Comparison of ENCODE assay signal across 27 mouse cellular contexts in genomic region chr13:59361323-59361722, GRCm38 (mm10).
DNase-seq lines count a peak whose midpoint lies in the region; ATAC-seq lines count a peak whose summit lies in the region.
"Had no signal": no experiment of that assay in that cellular context is flagged by ENCODE, and none has a peak within 500 bp of the region (broad histone marks: within the 10 kb centered on the region; RNA-seq: fewer than 3 reads in every experiment).

No protein-coding gene starts in this region.

- H3K4me2 ChIP-seq in midbrain, embryonic 11.5 days, result no peak overlapping the region
- no peak overlapping the region for H3K4me2 ChIP-seq in midbrain, embryonic 15.5 days
- H3K4me2 ChIP-seq: embryonic facial prominence, embryonic 12.5 days; embryonic facial prominence, embryonic 15.5 days; forebrain, embryonic 15.5 days; heart, embryonic 13.5 days; hindbrain, embryonic 14.5 days had no signal

- whole genome bisulfite sequencing in midbrain, embryonic 11.5 days, result 91% methylated on average over 7 of the region's 7 CpGs
- 90% methylated on average over 7 of the region's 7 CpGs for WGBS in midbrain, embryonic 15.5 days

- no peaks in the 10 kb centered on the region for H3K36me3 ChIP-seq in midbrain, embryonic 11.5 days (ENCODE audit: control insufficient read depth, insufficient read depth, low read length)
- H3K36me3 ChIP-seq in midbrain, embryonic 15.5 days (replicated peaks), result no peaks in the 10 kb centered on the region
- H3K36me3 ChIP-seq: embryonic facial prominence, embryonic 12.5 days; embryonic facial prominence, embryonic 15.5 days; forebrain, embryonic 15.5 days; G1E; heart, embryonic 10.5 days; heart, embryonic 13.5 days had no signal

- no peaks in the 10 kb centered on the region; the same call in 1 of the 2 replicates for H3K4me1 ChIP-seq in midbrain, embryonic 11.5 days (ENCODE audit: control insufficient read depth, insufficient read depth, low read length)
- no peaks in the 10 kb centered on the region for H3K4me1 ChIP-seq in midbrain, embryonic 15.5 days
- H3K4me1 ChIP-seq: embryonic facial prominence, embryonic 12.5 days; embryonic facial prominence, embryonic 15.5 days; forebrain, embryonic 15.5 days; heart, embryonic 10.5 days; heart, embryonic 13.5 days had no signal

- no peak overlapping the region for H3K27ac ChIP-seq in midbrain, embryonic 11.5 days (ENCODE audit: low read depth, low read length)
- H3K27ac ChIP-seq in midbrain, embryonic 15.5 days, result no peak overlapping the region
- H3K27ac ChIP-seq: embryonic facial prominence, embryonic 12.5 days; embryonic facial prominence, embryonic 15.5 days; forebrain, embryonic 15.5 days; heart, adult 2 months; heart, embryonic 10.5 days; heart, embryonic 13.5 days; hindbrain, embryonic 14.5 days; hindbrain, postnatal 0 days had no signal

- ATAC-seq in frontal cortex, adult (ENCODE audit: low TSS enrichment), result peak; percentile 60
- ATAC-seq in midbrain, embryonic 11.5 days (ENCODE audit: low FRiP score), result no peak
- ATAC-seq in midbrain, embryonic 15.5 days (replicated peaks), result no peak
- ATAC-seq: forebrain, embryonic 15.5 days; hindbrain, postnatal 0 days; inflammation-experienced regulatory T-cells, adult 6 months; Patski had no signal

- H3K4me3 ChIP-seq in midbrain, embryonic 11.5 days (ENCODE audit: low read depth, low read length), result no peak overlapping the region
- no peak overlapping the region for H3K4me3 ChIP-seq in midbrain, embryonic 15.5 days
- H3K4me3 ChIP-seq: embryonic facial prominence, embryonic 12.5 days; embryonic facial prominence, embryonic 15.5 days; forebrain, embryonic 15.5 days; heart, adult 2 months; heart, embryonic 10.5 days; heart, embryonic 13.5 days had no signal

- H3K9me3 ChIP-seq in midbrain, embryonic 11.5 days (ENCODE audit: control insufficient read depth, low read length), result no peaks in the 10 kb centered on the region
- no peaks in the 10 kb centered on the region for H3K9me3 ChIP-seq in midbrain, embryonic 15.5 days
- H3K9me3 ChIP-seq: embryonic facial prominence, embryonic 12.5 days; embryonic facial prominence, embryonic 15.5 days; forebrain, embryonic 15.5 days; heart, embryonic 10.5 days; heart, embryonic 13.5 days had no signal

- H3K27me3 ChIP-seq in midbrain, embryonic 11.5 days (ENCODE audit: control insufficient read depth, insufficient read depth, low read length), result no peaks in the 10 kb centered on the region
- no peaks in the 10 kb centered on the region for H3K27me3 ChIP-seq in midbrain, embryonic 15.5 days (replicated peaks)
- H3K27me3 ChIP-seq: CH12.LX; embryonic facial prominence, embryonic 15.5 days; forebrain, embryonic 15.5 days had no signal

- H3K9ac ChIP-seq in midbrain, embryonic 11.5 days (ENCODE audit: low read length), result no peak overlapping the region
- no peak overlapping the region for H3K9ac ChIP-seq in midbrain, embryonic 15.5 days
- H3K9ac ChIP-seq: embryonic facial prominence, embryonic 12.5 days; embryonic facial prominence, embryonic 15.5 days; forebrain, embryonic 15.5 days; heart, embryonic 13.5 days; hindbrain, embryonic 14.5 days had no signal

- no peak for DNase-seq in frontal cortex, postnatal 10 days (ENCODE audit: low spot score in 2 of 2)
- peak; percentile 23 for DNase-seq in midbrain, embryonic 11.5 days (ENCODE audit: low spot score, missing footprints)
- DNase-seq in brain, adult 2 months (ENCODE audit: low read depth, low spot score), result peak; percentile 35
- no peak for DNase-seq in thymus, postnatal 36 days
- DNase-seq: adrenal gland, postnatal 10 days; adrenal gland, postnatal 36 days; B cell, adult 2 months; cerebellum, adult 11 months; cerebellum, adult 2 months; cerebellum, adult 9-11 months; gastrocnemius, postnatal 36 days; heart, adult 2 months; heart, postnatal 14 days; heart, postnatal 4 days had no signal

Comparison
In these comparisons a context has a peak if more than half of its experiments do, and no peak if none do; other contexts are left out.
1. DNase-seq: peak in midbrain, embryonic 11.5 days (single experiment) and brain, adult 2 months (single experiment); none in frontal cortex, postnatal 10 days (0 of 2) and thymus, postnatal 36 days (0 of 2).